Mouse (Mus musculus) lung, adult 2 months (tissue): ENCODE measurements around the gene Slc16a1.

ENCODE experiments used
- CTCF ChIP-seq: fragments of 200-500 bp; IDR thresholded peaks from 2 replicates; pipeline ENCODE4 v1.5.1; 2011; ENCODE audit warnings: mild to moderate bottlenecking, low read length, control low read depth; ENCODE audit not compliant: insufficient read depth
- POLR2A ChIP-seq: fragments of 200-500 bp; IDR thresholded peaks from 2 replicates; pipeline ENCODE4 v1.6.1; 2011; ENCODE audit warnings: low read depth, mild to moderate bottlenecking, control low read depth, low read length, borderline replicate concordance; ENCODE audit errors: extremely low read depth

DNA sequence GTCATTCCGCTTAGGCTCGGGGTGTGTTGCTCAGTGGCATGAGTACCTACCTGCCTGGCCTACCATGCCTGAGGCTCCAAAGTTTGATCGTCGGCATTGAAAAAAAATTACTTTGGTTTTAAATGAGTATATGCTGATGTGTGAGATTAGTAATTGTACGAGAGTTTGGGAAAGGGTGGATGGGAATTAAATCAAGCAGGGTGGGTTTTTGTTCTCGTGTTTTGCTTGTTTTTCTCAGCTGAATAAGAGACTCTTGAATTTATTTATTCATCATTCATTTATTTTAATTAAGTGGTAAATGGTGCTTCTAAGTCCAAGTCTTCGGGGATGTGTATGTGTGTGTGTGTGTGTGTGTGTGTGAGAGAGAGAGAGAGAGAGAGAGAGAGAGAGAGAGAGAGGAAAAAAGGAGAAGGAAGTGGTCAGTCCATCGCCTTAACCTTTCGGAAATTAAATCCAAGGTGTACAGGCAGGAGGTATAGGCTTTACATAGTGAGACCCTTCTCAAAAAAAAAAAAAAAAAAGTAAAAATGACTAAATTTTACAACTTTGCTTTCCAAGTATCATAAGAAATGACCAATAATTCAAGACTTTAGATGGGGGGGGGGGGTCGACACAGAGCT is 1.4 kb downstream of the Slc16a1 start:
- TF ChIP-seq CTCF (no peak), POLR2A (no peak)
